Mouse (Mus musculus): ENCODE measurements around the gene Sftpa1. TPM values are rescaled to one million over a fixed set of nuclear protein-coding genes. Genes with fewer than 3 reads are reported as not detected.

The Sftpa1 gene
- total RNA-seq, 2 experiments from 2014 or later, result not detected

DNA sequence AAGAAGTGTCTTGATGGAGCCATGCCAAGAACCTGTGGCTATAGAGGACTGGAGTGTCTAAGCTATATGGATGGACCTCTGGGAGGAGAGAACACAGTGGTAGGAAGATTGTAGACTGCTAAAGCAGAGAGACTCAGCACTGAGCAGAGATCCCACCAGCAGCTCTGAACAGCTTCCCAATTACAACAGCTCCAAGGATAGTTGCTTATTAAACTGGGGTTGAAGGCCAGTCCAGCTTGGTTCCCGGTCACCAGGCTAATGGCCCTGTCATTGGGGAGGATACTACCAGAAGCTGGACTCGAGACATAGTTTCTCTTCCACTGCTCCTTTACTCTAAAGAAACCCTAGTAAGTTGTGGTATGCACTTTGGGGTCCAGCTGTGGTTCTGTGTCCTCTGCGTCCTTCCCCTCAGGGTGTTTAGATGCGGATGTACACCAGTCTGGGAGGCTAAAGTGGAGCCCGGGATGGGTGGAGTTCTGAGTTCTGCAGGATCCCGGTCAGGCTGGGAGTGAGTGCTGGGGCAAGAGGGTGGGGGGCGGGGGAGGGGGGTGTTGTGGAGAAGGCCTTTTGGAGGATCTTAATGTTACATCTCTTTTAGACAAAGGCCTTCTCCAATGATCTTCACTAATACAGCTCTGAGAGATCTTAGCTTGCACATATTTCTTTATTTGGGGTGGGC lies 19.8 kb downstream of the Sftpa1 start, which contains the start of gene Mbl1:
Gene Mbl1, plus strand, starts transcription at position 239 of the 679 bp plus-strand sequence.
- DNase-seq, result no peak
- intact Hi-C loops (cut with DNase I; ENCODE audit: low total_unique reads), result no loop called here

DNA sequence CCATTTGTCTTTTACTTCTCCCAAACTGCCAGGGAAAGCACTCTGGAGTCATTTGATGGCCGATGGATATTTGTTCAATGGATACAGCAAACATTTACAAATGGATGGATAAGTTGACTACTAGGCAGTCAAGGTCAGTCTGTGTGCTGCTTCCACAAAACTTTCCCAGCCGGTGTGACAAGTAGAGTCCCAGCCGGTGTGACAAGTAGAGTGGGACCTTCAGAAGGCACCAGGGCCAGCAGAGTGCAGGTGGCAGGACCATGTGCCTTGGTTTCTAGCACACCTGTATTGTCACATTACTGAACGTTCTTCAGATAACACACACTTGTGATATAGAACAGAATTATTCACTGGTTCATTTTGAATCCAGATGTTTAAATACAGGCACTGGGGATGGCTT lies 28.5 kb downstream of the Sftpa1 start:
- intact Hi-C loops (cut with DNase I; ENCODE audit: low total_unique reads), result no loop called here
- DNase-seq, result no peak

DNA sequence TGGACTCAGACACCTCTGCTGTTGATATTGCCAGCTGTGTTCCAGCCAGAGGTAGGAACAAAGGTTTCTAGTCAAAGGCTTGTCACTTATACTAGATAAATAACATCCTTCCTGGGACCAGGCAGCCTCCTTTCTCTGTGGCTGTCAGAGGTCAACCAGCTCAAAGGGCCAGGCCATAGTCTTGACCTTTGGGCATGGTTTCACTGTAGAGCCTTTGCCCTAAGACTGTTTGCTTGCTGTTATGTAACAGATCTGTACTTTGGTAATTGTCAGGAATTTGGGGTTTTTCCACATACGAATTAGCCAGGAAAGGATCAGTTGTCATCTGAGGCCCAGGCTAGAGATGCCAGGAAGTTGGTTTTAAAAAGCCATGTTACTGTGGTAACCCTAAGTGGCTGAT lies 29.2 kb downstream of the Sftpa1 start:
- intact Hi-C loops (cut with DNase I; ENCODE audit: low total_unique reads), result no loop called here
- DNase-seq, result no peak

DNA sequence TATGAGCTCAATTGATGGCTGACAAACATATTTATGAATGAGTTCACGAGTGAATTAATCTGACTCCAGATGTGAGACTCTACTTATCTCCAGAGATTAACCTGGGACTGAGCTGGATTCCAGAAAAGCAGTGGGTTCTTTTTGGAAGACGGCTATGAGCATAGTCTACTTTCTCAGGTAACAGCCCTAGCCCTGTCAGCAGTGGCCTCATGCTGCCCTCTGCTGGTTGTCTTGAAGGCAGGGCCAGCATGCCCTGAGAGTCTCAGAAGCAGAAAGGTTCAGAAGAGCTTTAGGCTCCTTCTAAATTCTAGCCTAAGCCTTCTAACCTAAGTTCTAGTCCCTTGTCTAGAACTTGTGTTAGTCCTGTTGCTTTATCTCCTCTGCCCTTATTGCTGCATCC lies 31.1 kb downstream of the Sftpa1 start:
- DNase-seq, result peak; percentile 20
- intact Hi-C loops (cut with DNase I; ENCODE audit: low total_unique reads), result no loop called here

DNA sequence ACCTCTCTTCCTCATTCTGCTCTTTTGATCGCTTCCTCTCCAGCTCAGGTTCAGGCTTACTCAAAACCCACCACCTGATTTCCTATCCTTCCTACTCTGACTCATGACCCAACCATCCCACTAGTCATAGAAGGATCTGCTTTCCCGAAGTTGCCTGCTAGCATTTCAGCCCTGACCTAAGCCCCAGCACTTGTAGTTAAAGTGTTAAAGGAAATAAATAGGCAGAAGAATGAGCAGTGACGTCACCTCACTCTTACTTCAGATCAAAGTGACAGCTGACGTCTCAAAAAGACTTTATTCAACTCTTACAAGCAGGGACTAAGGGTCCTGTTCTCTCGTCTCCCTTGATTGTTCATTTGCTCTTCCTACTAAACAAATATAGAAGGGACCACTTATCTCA lies 35.7 kb downstream of the Sftpa1 start:
- DNase-seq, result no peak
- intact Hi-C loops (cut with DNase I; ENCODE audit: low total_unique reads), result no loop called here

DNA sequence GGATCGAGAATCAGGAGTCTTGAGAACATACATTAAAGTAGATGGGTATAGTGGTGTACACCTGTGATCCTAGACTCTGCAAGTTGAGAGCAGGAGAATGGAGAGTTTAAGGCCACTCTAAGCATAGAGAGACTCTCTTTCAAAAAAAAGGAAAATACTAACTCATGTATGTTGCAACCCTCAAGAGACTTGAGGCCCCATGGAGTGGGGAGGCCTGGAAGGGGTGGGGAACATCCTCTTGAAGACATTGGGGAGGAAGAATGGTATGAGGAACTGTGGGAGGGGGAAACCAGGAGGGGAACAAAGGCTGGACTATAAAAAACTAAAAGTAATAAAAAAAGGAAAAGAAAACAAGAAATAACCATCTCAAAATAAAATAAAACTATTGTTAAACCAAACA lies 37.0 kb downstream of the Sftpa1 start:
- DNase-seq, result no peak
- intact Hi-C loops (cut with DNase I; ENCODE audit: low total_unique reads), result no loop called here

DNA sequence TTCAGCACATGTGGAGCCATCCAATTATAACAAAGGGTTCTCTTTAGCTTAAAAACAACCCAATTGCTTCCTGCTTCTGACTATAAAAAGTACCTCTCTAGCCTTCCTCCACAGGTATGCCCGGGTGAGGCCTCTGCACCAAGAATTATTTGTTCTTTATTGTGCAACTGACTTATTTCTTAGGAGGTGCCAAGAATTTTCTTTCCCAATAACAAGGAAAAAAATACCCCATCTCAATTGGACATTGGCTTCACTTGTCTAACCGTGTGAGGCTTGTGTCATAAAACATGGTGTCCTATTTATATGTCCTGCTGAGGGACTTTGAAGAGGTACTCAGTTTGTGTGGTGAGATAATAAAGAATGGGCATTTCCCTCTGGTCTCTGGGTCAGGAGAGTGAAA lies 38.9 kb downstream of the Sftpa1 start:
- intact Hi-C loops (cut with DNase I; ENCODE audit: low total_unique reads), result no loop called here
- no peak for DNase-seq

DNA sequence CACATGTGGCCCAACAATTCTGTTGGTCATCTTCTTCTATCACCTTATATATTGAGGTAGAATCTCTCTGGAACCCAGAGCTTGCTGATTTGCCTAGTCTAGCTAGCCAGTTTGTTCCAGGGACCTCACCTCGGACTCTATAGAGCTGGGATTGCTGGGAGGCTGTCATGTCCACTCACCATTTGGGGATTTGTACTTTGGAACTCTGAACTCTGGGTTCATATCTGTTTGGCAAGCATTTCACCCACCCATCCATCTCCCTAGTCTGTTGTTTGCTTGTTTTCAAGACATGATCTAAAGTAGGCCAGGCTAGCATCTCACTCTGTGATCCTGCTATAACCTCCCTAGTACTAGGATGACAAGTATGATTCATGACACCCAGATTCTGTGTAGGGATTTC lies 43.2 kb downstream of the Sftpa1 start:
- intact Hi-C loops (cut with DNase I; ENCODE audit: low total_unique reads), result no loop called here
- DNase-seq, result no peak

DNA sequence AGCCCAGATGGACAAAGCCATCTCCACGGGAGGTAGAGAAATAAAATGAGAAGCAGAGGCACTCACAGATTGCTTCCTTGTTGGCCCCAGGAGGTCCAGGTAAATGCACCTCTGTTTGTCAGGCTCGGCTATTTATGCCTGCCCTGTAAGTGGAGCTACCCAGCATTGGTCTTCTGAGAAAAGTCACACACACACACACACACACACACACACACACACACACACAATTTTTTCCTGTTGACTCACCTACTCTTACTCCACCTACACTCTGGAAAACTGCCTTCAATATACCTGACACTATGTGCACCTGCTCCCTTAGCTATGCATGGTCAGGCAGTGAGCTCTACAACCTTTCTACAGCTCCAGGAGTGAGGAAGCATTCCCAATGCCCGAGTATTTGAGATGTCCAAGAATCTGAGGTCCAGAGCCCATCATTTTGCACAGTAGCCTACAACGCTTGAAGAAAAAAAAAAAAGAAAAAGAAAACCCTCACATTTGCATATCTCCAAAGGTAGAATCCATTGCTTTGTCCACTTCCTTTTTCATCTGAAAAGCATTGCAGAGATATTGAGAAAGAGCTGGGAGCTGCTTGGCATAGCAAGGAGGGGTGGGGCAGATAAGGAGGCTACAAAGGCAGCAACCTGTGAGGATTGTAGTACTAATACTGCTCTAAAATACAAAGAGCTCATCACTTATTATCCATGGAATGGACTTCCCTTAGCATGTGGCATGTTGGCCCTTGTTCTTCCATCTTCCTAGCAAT lies 53.7 kb downstream of the Sftpa1 start, which contains the start of gene Sftpd:
Gene Sftpd, minus strand, starts transcription at position 91 of the 763 bp plus-strand sequence.
- intact Hi-C loops (cut with DNase I; ENCODE audit: low total_unique reads), result no loop called here
- no peak for DNase-seq

Other genes with a start within 250 kb of the Sftpa1 start
- under 1 TPM; 0.31 to 0.41 TPM for gene Sh2d4b, start 238.5 kb upstream of the Sftpa1 start, total RNA-seq (2021)
- 10 to 100 TPM; 16.3 to 16.8 TPM for gene Tspan14, start 165.0 kb upstream of the Sftpa1 start, total RNA-seq (2021)
- gene Fam213a, start 118.0 kb upstream of the Sftpa1 start, total RNA-seq (2021), result 1 to 10 TPM; 8.4 to 9.7 TPM
- not detected for gene Dydc2, start 62.6 kb upstream of the Sftpa1 start, total RNA-seq (2021)
- not detected for gene Dydc1, start 58.9 kb upstream of the Sftpa1 start, total RNA-seq (2021)
- gene Mat1a, start 26.7 kb upstream of the Sftpa1 start, total RNA-seq (2021), result not detected
- not detected for gene Mbl1, start 19.7 kb downstream of the Sftpa1 start, total RNA-seq (2021)
- gene Sftpd, start 53.4 kb downstream of the Sftpa1 start, total RNA-seq (2021), result not detected
- not detected for gene Gm2832, start 147.0 kb downstream of the Sftpa1 start, total RNA-seq (2021)
- gene Gm5798, start 216.8 kb downstream of the Sftpa1 start, total RNA-seq (2021), result not detected

Data from gastrocnemius, postnatal 14 days (tissue).